Mouse (Mus musculus) layer of hippocampus, adult 9-10 months (tissue): ENCODE results near the gene Mia.

ENCODE experiments used
- DNase-seq: peaks from one replicate; pipeline ENCODE4 v3.0.0; 2022; ENCODE audit warnings: low spot score

The Mia gene

GRCm38 (mm10) chr7:27159882-27160281 is 21.1 kb downstream of the Mia start:
- peak; percentile 89 for DNase-seq

GRCm38 (mm10) chr7:27159256-27159655 is 21.7 kb downstream of the Mia start:
- no peak for DNase-seq

GRCm38 (mm10) chr7:27158171-27158570 is 22.8 kb downstream of the Mia start:
- no peak for DNase-seq

GRCm38 (mm10) chr7:27156005-27156404 is 25.0 kb downstream of the Mia start:
- DNase-seq, result no peak

GRCm38 (mm10) chr7:27153205-27153764 is 27.7 kb downstream of the Mia start, which contains the start of gene Cyp2t4:
Gene Cyp2t4 (plus strand): TSS chr7:27153714.
- DNase-seq, result no peak

GRCm38 (mm10) chr7:27136410-27136996 is 44.5 kb downstream of the Mia start:
- no peak for DNase-seq

GRCm38 (mm10) chr7:27133757-27134156 is 47.2 kb downstream of the Mia start:
- no peak for DNase-seq

GRCm38 (mm10) chr7:27133156-27133555 is 47.8 kb downstream of the Mia start:
- DNase-seq, result no peak

GRCm38 (mm10) chr7:27132588-27132987 is 48.4 kb downstream of the Mia start:
- no peak for DNase-seq

GRCm38 (mm10) chr7:27131387-27131786 is 49.6 kb downstream of the Mia start:
- no peak for DNase-seq

- DNase-seq, result no peak
Observed at GRCm38 (mm10) chr7:27130521-27131370, 50.2 kb downstream of the Mia start.

GRCm38 (mm10) chr7:27129811-27130210 is 51.1 kb downstream of the Mia start:
- no peak for DNase-seq
